Mouse (Mus musculus): ENCODE data around the gene Neurl3. TPM values are rescaled to one million over a fixed set of nuclear protein-coding genes. Genes with fewer than 3 reads are reported as not detected.

The Neurl3 gene
- polyA plus RNA-seq, 1 experiment = 14.3 TPM

- Histone ChIP-seq H3K36me3 (ENCODE audit: control insufficient read depth, insufficient read depth, low read length) (no peaks in the 10 kb centered on the region), H3K4me1 (replicated peaks; ENCODE audit: control insufficient read depth, insufficient read depth, low read length) (peaks cover 15% of the 10 kb centered on the region), H3K27ac (ENCODE audit: control insufficient read depth, insufficient read depth, low read length) (peak within 1 kb of the TSS; percentile 25), H3K4me3 (ENCODE audit: control insufficient read depth, insufficient read depth, low read length) (peak within 1 kb of the TSS; percentile 99), H3K27me3 (ENCODE audit: control insufficient read depth, insufficient read depth, low read length) (no peaks in the 10 kb centered on the region)
- DNase-seq = peak; percentile 94
- TF ChIP-seq POLR2A (IDR thresholded peaks at IDR 0.05; ENCODE audit: control insufficient read depth, extremely low read depth, insufficient read depth, low read length, poor library complexity) = peak; percentile 48; the same call in 1 of the 2 replicates
- no peak for TF ChIP-seq CTCF (IDR thresholded peaks at IDR 0.05; ENCODE audit: borderline replicate concordance, control insufficient read depth, extremely low read depth, insufficient read depth, low read length, poor library complexity)
- WGBS = under 1% methylated on average over 48 of the region's 49 CpGs
Measured at GRCm38 (mm10) chr1:36244058-36244827, 30.2 kb downstream of the Neurl3 start, which contains the start of gene Uggt1. Gene Uggt1 (minus strand): TSS chr1:36244720.

DNA sequence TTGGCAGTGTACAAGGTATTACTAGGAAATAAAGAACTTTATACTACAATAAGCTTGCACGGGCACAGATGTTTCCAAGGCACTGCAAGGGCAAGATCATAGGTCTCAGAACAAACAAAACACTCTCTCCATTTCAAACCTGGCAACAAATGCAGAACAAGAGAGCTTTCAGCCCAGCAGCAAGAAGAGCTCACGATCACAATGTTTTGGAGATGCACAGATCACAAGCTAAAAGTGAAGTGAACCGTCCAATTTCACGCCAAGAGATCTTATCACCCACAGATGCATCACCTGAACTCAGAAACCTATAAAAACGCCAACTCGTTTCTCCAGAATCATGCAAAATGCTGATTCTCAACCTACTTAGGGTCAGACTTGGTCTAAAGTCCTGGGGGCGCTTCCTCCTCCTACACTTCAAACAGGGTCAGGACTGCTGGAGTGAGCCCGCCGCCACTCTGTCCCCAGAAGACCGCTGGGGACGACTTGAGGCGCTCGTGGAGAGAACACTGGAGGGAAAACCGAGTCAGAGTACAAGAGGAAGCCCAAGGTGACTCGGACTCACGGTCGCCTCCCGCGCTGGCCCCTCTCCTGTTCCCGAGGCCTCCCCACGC is 30.9 kb downstream of the Neurl3 start:
- Histone ChIP-seq H3K36me3 (ENCODE audit: control insufficient read depth, insufficient read depth, low read length) (no peaks in the 10 kb centered on the region), H3K27ac (ENCODE audit: control insufficient read depth, insufficient read depth, low read length) (peak overlapping the region; percentile 25), H3K27me3 (ENCODE audit: control insufficient read depth, insufficient read depth, low read length) (no peaks in the 10 kb centered on the region), H3K4me1 (replicated peaks; ENCODE audit: control insufficient read depth, insufficient read depth, low read length) (peaks cover 16% of the 10 kb centered on the region), H3K4me3 (ENCODE audit: control insufficient read depth, insufficient read depth, low read length) (peak overlapping the region; percentile 99)
- WGBS = 1% methylated on average over 21 of the region's 21 CpGs
- TF ChIP-seq CTCF (IDR thresholded peaks at IDR 0.05; ENCODE audit: borderline replicate concordance, control insufficient read depth, extremely low read depth, insufficient read depth, low read length, poor library complexity) (no peak), POLR2A (IDR thresholded peaks at IDR 0.05; ENCODE audit: control insufficient read depth, extremely low read depth, insufficient read depth, low read length, poor library complexity) (no peak)
- DNase-seq = no peak

DNA sequence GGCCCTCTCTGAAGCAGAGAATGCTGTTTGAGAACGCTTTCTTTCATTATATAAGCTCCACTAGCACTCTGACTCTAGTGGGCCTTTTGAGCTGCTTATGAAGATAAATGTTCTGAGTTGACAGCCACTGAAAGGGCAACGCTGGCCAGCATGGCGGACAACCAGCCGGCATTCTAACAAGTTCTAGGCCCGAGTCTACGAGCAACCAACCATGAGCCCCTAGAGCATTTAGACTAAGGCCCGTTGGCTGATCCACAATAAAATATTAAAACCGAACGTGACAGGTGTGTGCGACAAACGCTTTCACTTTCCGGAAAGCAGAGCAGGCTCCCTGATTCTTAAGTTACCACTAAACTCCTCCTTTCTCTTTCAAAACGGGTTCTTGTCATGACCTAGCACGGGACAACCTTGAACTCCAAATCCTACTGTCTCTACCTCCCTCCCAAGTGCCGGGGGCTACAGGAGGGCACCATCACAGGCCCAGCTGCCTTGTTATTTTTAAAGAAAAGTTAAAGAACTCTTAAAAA is 32.5 kb downstream of the Neurl3 start:
- Histone ChIP-seq H3K27ac (ENCODE audit: control insufficient read depth, insufficient read depth, low read length) (peak overlapping the region; percentile 2; the same call in 1 of the 2 replicates), H3K27me3 (ENCODE audit: control insufficient read depth, insufficient read depth, low read length) (no peaks in the 10 kb centered on the region), H3K4me1 (replicated peaks; ENCODE audit: control insufficient read depth, insufficient read depth, low read length) (peaks cover 16% of the 10 kb centered on the region), H3K4me3 (ENCODE audit: control insufficient read depth, insufficient read depth, low read length) (no peak overlapping the region; the same call in 1 of the 2 replicates), H3K36me3 (ENCODE audit: control insufficient read depth, insufficient read depth, low read length) (no peaks in the 10 kb centered on the region)
- TF ChIP-seq POLR2A (IDR thresholded peaks at IDR 0.05; ENCODE audit: control insufficient read depth, extremely low read depth, insufficient read depth, low read length, poor library complexity) (no peak), CTCF (IDR thresholded peaks at IDR 0.05; ENCODE audit: borderline replicate concordance, control insufficient read depth, extremely low read depth, insufficient read depth, low read length, poor library complexity) (no peak)
- no peak for DNase-seq
- 70% methylated on average over 15 of the region's 15 CpGs for WGBS

DNA sequence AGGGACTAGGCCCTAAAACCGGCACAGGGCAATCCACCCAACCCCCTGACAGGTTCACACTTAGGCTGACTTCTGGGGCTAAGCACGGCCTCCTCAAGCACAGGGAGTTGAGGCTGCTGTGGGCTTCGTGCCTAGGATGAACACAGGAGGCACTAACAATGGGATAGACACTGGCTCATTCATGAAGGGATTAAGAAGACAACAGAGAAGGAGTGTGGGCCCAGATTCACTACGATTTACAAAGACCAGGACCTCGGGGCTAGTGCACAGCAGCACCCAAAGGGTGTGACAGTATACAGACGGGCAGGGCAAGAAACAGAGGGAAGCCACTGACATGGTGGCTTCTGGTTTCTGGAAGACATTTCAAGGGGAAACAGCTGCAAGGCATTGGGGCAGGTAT is 34.3 kb downstream of the Neurl3 start:
- Histone ChIP-seq H3K4me1 (replicated peaks; ENCODE audit: control insufficient read depth, insufficient read depth, low read length) (peaks cover 16% of the 10 kb centered on the region), H3K27ac (ENCODE audit: control insufficient read depth, insufficient read depth, low read length) (no peak overlapping the region), H3K27me3 (ENCODE audit: control insufficient read depth, insufficient read depth, low read length) (no peaks in the 10 kb centered on the region), H3K4me3 (ENCODE audit: control insufficient read depth, insufficient read depth, low read length) (no peak overlapping the region), H3K36me3 (ENCODE audit: control insufficient read depth, insufficient read depth, low read length) (no peaks in the 10 kb centered on the region)
- WGBS = 89% methylated on average over 6 of the region's 6 CpGs
- no peak for TF ChIP-seq CTCF (IDR thresholded peaks at IDR 0.05; ENCODE audit: borderline replicate concordance, control insufficient read depth, extremely low read depth, insufficient read depth, low read length, poor library complexity)
- DNase-seq = no peak

- DNase-seq = no peak
- Histone ChIP-seq H3K4me3 (ENCODE audit: control insufficient read depth, insufficient read depth, low read length) (no peak overlapping the region), H3K27ac (ENCODE audit: control insufficient read depth, insufficient read depth, low read length) (no peak overlapping the region), H3K27me3 (ENCODE audit: control insufficient read depth, insufficient read depth, low read length) (no peaks in the 10 kb centered on the region), H3K36me3 (ENCODE audit: control insufficient read depth, insufficient read depth, low read length) (peaks cover 4% of the 10 kb centered on the region), H3K4me1 (replicated peaks; ENCODE audit: control insufficient read depth, insufficient read depth, low read length) (peaks cover 16% of the 10 kb centered on the region)
- 84% methylated on average over 10 of the region's 10 CpGs for WGBS
- TF ChIP-seq CTCF (IDR thresholded peaks at IDR 0.05; ENCODE audit: borderline replicate concordance, control insufficient read depth, extremely low read depth, insufficient read depth, low read length, poor library complexity) (no peak), POLR2A (IDR thresholded peaks at IDR 0.05; ENCODE audit: control insufficient read depth, extremely low read depth, insufficient read depth, low read length, poor library complexity) (no peak)
Measured at GRCm38 (mm10) chr1:36239396-36239795, 35.1 kb downstream of the Neurl3 start.

DNA sequence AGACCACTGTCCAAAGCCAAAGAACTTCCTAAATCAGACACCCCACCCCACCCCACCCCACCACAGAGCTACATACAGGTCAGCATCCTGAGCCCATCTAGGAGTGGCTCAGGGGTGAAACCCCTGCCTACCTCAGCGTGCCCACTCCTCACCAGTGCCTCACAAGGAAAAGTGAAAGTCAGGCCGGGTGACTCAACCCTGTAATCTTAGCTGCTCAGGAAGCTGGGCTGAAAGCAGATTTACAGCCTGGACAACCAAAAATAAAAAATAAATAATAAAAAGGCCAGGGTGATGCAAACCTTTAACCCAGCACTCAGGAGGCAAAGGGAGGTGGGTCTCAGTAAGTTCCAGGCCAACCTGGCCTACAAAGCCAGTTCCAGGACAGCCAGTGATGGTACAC is 38.6 kb downstream of the Neurl3 start:
- Histone ChIP-seq H3K27ac (ENCODE audit: control insufficient read depth, insufficient read depth, low read length) (no peak overlapping the region), H3K36me3 (ENCODE audit: control insufficient read depth, insufficient read depth, low read length) (peaks cover 21% of the 10 kb centered on the region), H3K4me3 (ENCODE audit: control insufficient read depth, insufficient read depth, low read length) (no peak overlapping the region), H3K4me1 (replicated peaks; ENCODE audit: control insufficient read depth, insufficient read depth, low read length) (peaks cover 6% of the 10 kb centered on the region; the same call in 1 of the 2 replicates), H3K27me3 (ENCODE audit: control insufficient read depth, insufficient read depth, low read length) (no peaks in the 10 kb centered on the region)
- WGBS = 78% methylated on average over 2 of the region's 2 CpGs
- no peak for DNase-seq
- no peak for TF ChIP-seq CTCF (IDR thresholded peaks at IDR 0.05; ENCODE audit: borderline replicate concordance, control insufficient read depth, extremely low read depth, insufficient read depth, low read length, poor library complexity)
- TF ChIP-seq POLR2A (IDR thresholded peaks at IDR 0.05; ENCODE audit: control insufficient read depth, extremely low read depth, insufficient read depth, low read length, poor library complexity) = no peak

Measured in thymus, adult 2 months (tissue).